Mouse (Mus musculus) embryonic facial prominence, embryonic 15.5 days (tissue): ENCODE results near the gene Rusc2. TPM values are rescaled to one million over a fixed set of nuclear protein-coding genes. Genes with fewer than 3 reads are reported as not detected.
A peak's percentile ranks its signal among the peaks of the same experiment; 100 is the strongest.

Source experiments
- ATAC-seq: fragments of 200-750 bp; cut with Nextera tagmentation; 2 replicates; pipeline ENCODE4 v1.8.0; 2017; ENCODE audit warnings: low read depth, moderate TSS enrichment; ENCODE audit not compliant: insufficient number of reproducible peaks, low FRiP score, low TSS enrichment
- H3K27ac ChIP-seq: fragments of 300-500 bp; sonication (generic); replicated peaks from 2 replicates; pipeline ENCODE4 v1.5.1; 2015; ENCODE audit warnings: mild to moderate bottlenecking, inconsistent platforms
- H3K27me3 ChIP-seq: fragments of 300-500 bp; sonication (generic); 2 replicates; pipeline ENCODE4 v1.6.1; 2015; ENCODE audit warnings: inconsistent platforms
- H3K36me3 ChIP-seq: fragments of 300-500 bp; sonication (generic); 2 replicates; pipeline ENCODE4 v1.6.1; 2015; ENCODE audit warnings: mild to moderate bottlenecking, inconsistent platforms
- H3K4me1 ChIP-seq: fragments of 300-500 bp; sonication (generic); 2 replicates; pipeline ENCODE4 v1.6.1; 2015; ENCODE audit warnings: inconsistent platforms
- H3K4me2 ChIP-seq: fragments of 300-500 bp; sonication (generic); replicated peaks from 2 replicates; pipeline ENCODE4 v1.6.1; 2015; ENCODE audit warnings: mild to moderate bottlenecking, inconsistent platforms
- H3K4me3 ChIP-seq: fragments of 300-500 bp; sonication (generic); replicated peaks from 2 replicates; pipeline ENCODE4 v1.5.1; 2015; ENCODE audit warnings: mild to moderate bottlenecking, inconsistent platforms
- H3K9ac ChIP-seq: fragments of 300-500 bp; sonication (generic); 2 replicates; pipeline ENCODE4 v1.6.1; 2015; ENCODE audit warnings: inconsistent platforms
- H3K9me3 ChIP-seq: fragments of 300-500 bp; sonication (generic); replicated peaks from 2 replicates; pipeline ENCODE4 v1.6.1; 2016; ENCODE audit warnings: inconsistent platforms
- WGBS: fragments of 180-500 bp; shearing (Covaris S2); methylation state at CpG from one replicate; pipeline ENCODE4 v1.1.7; 2015; 5-methylcytosine and 5-hydroxymethylcytosine counted together
- polyA plus RNA-seq: library from polyadenylated mRNA; unstranded; fragments of >200 nt; fragmentation: Nextera tagmentation; extraction: Ambion mirVana; gene quantifications from 2 replicates; pipeline ENCODE4 v1.2.1, GENCODE M21; 2015

Gene Rusc2
- polyA plus RNA-seq, 1 experiment from 2014 or later, result 18.2 TPM

DNA sequence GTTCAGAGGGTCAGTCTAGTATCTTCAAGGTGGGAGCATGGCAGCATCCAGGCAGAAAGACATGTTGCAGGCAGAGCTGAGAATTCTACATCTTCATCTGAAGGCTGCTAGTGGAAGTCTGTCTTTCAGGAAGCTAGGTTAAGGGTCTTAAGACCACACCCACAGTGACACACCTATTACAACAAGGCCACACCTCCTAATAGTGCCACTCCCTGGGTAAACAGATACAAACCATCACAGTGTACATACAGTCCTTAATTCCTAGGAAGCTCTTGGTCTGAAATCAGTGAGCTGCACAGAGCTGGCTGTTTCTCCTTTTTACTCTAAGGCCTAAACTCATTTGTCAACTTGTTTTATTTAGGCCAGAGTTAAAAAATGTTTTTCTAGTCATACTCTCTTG is 5.2 kb downstream of the Rusc2 start:
- Histone ChIP-seq H3K4me1 (peaks cover 14% of the 10 kb centered on the region), H3K27me3 (no peaks in the 10 kb centered on the region), H3K9me3 (no peaks in the 10 kb centered on the region), H3K27ac (no peak overlapping the region), H3K36me3 (no peaks in the 10 kb centered on the region), H3K4me2 (no peak overlapping the region), H3K9ac (no peak overlapping the region), H3K4me3 (no peak overlapping the region)
- no peak for ATAC-seq

DNA sequence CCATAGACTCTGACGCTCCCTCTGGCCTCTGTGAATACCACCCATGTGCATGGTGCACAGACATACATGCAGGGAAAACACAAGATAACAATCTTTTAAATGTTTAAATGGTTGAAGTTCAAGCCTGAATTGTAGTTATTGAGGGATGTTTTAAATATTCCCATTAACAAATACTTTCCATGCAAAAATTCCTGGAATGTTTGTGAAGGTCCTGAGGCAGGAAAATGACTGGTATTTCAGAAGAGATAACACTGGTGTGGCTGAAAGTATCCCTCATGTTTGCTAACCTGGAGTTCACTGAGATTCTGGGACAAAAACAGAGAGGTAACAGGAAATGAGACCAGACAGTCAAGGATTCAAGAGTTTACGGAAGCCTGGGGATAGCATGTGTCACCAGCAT is 7.6 kb downstream of the Rusc2 start:
- no peak overlapping the region for H3K27ac ChIP-seq
- no peaks in the 10 kb centered on the region for H3K36me3 ChIP-seq
- H3K4me1 ChIP-seq, result 0 out of 2 replicates have a peak, but pooled peaks cover 6% of the 10 kb centered on the region
- ATAC-seq, result no peak
- no peak overlapping the region for H3K9ac ChIP-seq
- no peak overlapping the region for H3K4me3 ChIP-seq
- H3K4me2 ChIP-seq, result no peak overlapping the region
- no peaks in the 10 kb centered on the region for H3K27me3 ChIP-seq
- no peaks in the 10 kb centered on the region for H3K9me3 ChIP-seq
- WGBS, result 69% methylated on average over 2 of the region's 2 CpGs

- H3K36me3 ChIP-seq, result no peaks in the 10 kb centered on the region
- 0 out of 2 replicates have a peak, but pooled peaks cover 10% of the 10 kb centered on the region for H3K4me1 ChIP-seq
- no peaks in the 10 kb centered on the region for H3K9me3 ChIP-seq
- H3K4me3 ChIP-seq, result no peak overlapping the region
- no peak overlapping the region for H3K4me2 ChIP-seq
- no peak for ATAC-seq
- H3K9ac ChIP-seq, result no peak overlapping the region
- 62% methylated on average over 9 of the region's 9 CpGs for WGBS
- no peak overlapping the region for H3K27ac ChIP-seq
- no peaks in the 10 kb centered on the region for H3K27me3 ChIP-seq
These were observed 8.2 kb downstream of the Rusc2 start for GRCm38 (mm10) chr4:43389845-43390440.

GRCm38 (mm10) chr4:43391521-43392050 is 9.8 kb downstream of the Rusc2 start:
- WGBS, result 63% methylated on average over 3 of the region's 3 CpGs

DNA sequence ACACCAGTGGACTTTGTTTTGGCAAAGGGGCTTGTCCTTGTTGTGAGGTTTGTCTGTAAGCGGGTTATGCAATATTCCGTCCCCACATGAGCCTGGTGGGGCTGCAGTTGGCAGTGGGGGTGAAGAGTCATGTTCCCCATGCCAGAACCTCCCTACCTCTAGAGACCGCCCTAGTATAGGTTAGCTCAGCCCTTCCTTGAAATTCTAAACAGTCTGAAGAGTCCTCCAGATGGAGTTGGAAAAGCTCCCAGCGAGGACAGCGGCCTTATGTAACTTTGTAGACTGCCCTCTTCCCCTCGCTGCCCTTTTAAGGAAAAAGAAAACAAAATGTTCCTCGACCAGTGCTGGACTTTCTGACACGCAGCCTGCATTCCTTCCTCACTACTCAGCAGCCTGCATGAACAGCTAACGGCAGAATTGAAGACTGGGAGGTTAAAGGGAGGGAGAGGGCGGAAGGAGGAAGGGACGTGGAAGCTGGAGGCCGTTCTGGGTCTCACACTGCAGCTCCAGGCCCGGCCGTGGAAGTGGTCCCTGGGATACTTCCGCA is 12.6 kb downstream of the Rusc2 start:
- Histone ChIP-seq H3K9me3 (no peaks in the 10 kb centered on the region), H3K4me1 (peaks cover 30% of the 10 kb centered on the region), H3K4me2 (no peak overlapping the region), H3K27ac (peak overlapping the region; percentile 83), H3K27me3 (no peaks in the 10 kb centered on the region), H3K36me3 (no peaks in the 10 kb centered on the region), H3K4me3 (no peak overlapping the region), H3K9ac (no peak overlapping the region)
- peak; percentile 52 for ATAC-seq
- WGBS, result 41% methylated on average over 15 of the region's 15 CpGs

More at GRCm38 (mm10) chr4:43391521-43392050, 9.8 kb downstream of the Rusc2 start:
- ATAC-seq, result no peak
- H3K27me3 ChIP-seq, result no peaks in the 10 kb centered on the region
- H3K4me3 ChIP-seq, result no peak overlapping the region
- no peak overlapping the region for H3K4me2 ChIP-seq
- H3K36me3 ChIP-seq, result no peaks in the 10 kb centered on the region
- no peak overlapping the region for H3K9ac ChIP-seq
- H3K4me1 ChIP-seq, result 0 out of 2 replicates have a peak, but pooled peaks cover 13% of the 10 kb centered on the region
- H3K9me3 ChIP-seq, result no peaks in the 10 kb centered on the region
- no peak overlapping the region for H3K27ac ChIP-seq

DNA sequence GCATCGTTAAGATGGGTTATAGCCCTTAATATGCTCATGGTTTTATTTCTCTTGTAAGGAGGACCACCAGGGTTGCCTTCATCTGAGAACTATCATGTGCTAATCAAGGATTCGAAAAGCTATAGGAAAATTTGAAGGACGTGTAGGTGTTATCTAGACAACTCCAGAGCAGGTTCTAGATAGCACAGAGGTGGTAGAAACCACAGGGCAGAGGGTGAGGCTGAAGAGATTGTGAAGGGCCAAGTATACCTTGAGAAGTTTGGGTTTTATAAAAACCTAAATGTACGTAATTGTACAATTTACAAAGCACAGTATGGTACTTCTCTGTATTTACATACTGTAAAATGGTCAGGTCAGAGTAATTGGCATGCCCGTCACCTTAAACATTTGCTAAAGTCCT is 13.4 kb downstream of the Rusc2 start:
- H3K27ac ChIP-seq, result peak overlapping the region; percentile 83
- H3K4me1 ChIP-seq, result peaks cover 38% of the 10 kb centered on the region
- no peaks in the 10 kb centered on the region for H3K9me3 ChIP-seq
- H3K4me2 ChIP-seq, result no peak overlapping the region
- no peak overlapping the region for H3K4me3 ChIP-seq
- WGBS, result 87% methylated on average over 5 of the region's 5 CpGs
- no peak overlapping the region for H3K9ac ChIP-seq
- no peaks in the 10 kb centered on the region for H3K36me3 ChIP-seq
- H3K27me3 ChIP-seq, result no peaks in the 10 kb centered on the region
- no peak for ATAC-seq

GRCm38 (mm10) chr4:43395836-43396235 is 14.1 kb downstream of the Rusc2 start:
- Histone ChIP-seq H3K4me2 (no peak overlapping the region), H3K27me3 (no peaks in the 10 kb centered on the region), H3K4me3 (no peak overlapping the region), H3K9ac (no peak overlapping the region), H3K27ac (no peak overlapping the region), H3K9me3 (no peaks in the 10 kb centered on the region), H3K4me1 (peaks cover 44% of the 10 kb centered on the region), H3K36me3 (no peaks in the 10 kb centered on the region)
- 60% methylated on average over 9 of the region's 9 CpGs for WGBS
- no peak for ATAC-seq

GRCm38 (mm10) chr4:43396381-43396780 is 14.6 kb downstream of the Rusc2 start:
- H3K4me2 ChIP-seq, result no peak overlapping the region
- no peak overlapping the region for H3K27ac ChIP-seq
- no peak overlapping the region for H3K9ac ChIP-seq
- H3K4me3 ChIP-seq, result no peak overlapping the region
- ATAC-seq, result no peak
- H3K4me1 ChIP-seq, result peaks cover 49% of the 10 kb centered on the region
- no peaks in the 10 kb centered on the region for H3K27me3 ChIP-seq
- no peaks in the 10 kb centered on the region for H3K36me3 ChIP-seq
- H3K9me3 ChIP-seq, result no peaks in the 10 kb centered on the region
- WGBS, result 61% methylated on average over 5 of the region's 5 CpGs

DNA sequence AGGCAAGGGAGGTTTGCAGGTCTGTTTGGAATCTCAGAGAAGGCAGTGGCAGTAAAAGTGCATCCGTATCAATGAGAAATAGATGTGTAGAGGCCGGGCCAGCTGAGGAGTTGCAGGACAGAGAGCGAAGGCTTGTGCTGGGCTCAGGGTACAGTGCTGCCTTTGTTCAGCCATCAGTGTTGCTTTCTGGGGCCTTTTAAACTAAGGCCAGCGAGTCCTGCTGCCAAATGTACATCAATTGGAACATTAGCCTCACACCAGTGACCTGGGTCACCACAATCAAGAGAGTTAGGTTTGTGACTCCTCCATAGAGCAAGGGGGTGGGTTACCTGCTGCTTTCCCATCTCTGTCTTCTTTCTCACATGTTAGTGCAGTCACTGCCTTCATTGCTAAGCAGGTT is 16.2 kb downstream of the Rusc2 start:
- Histone ChIP-seq H3K9me3 (no peaks in the 10 kb centered on the region), H3K4me2 (no peak overlapping the region), H3K36me3 (no peaks in the 10 kb centered on the region), H3K9ac (no peak overlapping the region), H3K4me3 (no peak overlapping the region), H3K4me1 (peaks cover 55% of the 10 kb centered on the region), H3K27ac (0 out of 2 replicates have a peak overlapping the region, but pooled peaks have one; percentile 39), H3K27me3 (no peaks in the 10 kb centered on the region)
- WGBS, result 66% methylated on average over 4 of the region's 4 CpGs
- ATAC-seq, result no peak

- Histone ChIP-seq H3K4me1 (peaks cover 54% of the 10 kb centered on the region), H3K4me3 (peak overlapping the region; percentile 15), H3K9ac (no peak overlapping the region), H3K4me2 (peak overlapping the region; percentile 34), H3K9me3 (no peaks in the 10 kb centered on the region), H3K36me3 (no peaks in the 10 kb centered on the region), H3K27me3 (no peaks in the 10 kb centered on the region), H3K27ac (peak overlapping the region; percentile 71)
- ATAC-seq, result peak; percentile 51; the same call in 1 of the 2 replicates
- 24% methylated on average over 17 of the region's 17 CpGs for WGBS
These were observed 17.1 kb downstream of the Rusc2 start for GRCm38 (mm10) chr4:43398829-43399331.

DNA sequence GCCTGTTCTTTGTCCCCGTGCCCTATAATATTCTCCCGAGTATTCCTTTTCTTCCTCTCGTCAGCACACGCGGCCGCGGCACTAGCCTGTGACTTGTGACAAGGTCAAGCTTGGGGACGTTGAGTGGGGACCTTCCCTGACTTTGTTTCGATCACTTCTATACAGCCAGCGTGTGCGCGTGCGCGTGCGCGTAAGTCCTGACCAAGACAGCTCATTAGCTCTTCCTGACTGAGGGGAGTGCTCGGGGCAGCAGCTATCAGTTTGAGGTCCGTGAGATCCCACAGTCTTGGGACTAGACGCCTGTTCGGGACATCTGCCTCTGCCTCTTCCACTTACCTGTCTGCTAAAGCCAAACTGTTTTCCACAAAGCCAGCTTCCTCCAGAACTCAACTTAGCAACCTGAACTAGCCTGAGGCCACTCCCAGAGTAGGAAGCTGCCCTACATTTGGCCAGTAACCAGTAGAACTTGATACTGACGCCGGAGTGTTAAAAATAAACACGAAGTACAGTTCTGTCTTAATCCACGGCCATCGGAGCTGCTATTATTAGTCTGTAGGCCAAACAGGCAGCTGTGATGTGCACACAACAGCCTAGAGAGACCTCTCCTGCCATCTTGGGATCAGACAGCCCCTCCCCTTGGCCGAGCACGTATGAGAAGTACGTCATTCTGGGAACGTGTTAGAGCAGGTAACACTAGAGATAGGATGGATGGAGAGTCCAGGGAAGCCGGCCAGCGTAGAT is 17.8 kb downstream of the Rusc2 start:
- H3K27ac ChIP-seq, result peak overlapping the region; percentile 71
- H3K27me3 ChIP-seq, result no peaks in the 10 kb centered on the region
- H3K9me3 ChIP-seq, result no peaks in the 10 kb centered on the region
- 56% methylated on average over 31 of the region's 31 CpGs for WGBS
- H3K36me3 ChIP-seq, result no peaks in the 10 kb centered on the region
- H3K4me3 ChIP-seq, result peak overlapping the region; percentile 15
- peak overlapping the region; percentile 34 for H3K4me2 ChIP-seq
- ATAC-seq, result peak; percentile 40; the same call in 1 of the 2 replicates
- peaks cover 47% of the 10 kb centered on the region for H3K4me1 ChIP-seq
- H3K9ac ChIP-seq, result no peak overlapping the region
